Mouse (Mus musculus): ENCODE results near the gene Tnip3. TPM values are rescaled to one million over a fixed set of nuclear protein-coding genes. Genes with fewer than 3 reads are reported as not detected.

Tnip3 gene
- polyA plus RNA-seq, 1 experiment, result 0.30 TPM

DNA sequence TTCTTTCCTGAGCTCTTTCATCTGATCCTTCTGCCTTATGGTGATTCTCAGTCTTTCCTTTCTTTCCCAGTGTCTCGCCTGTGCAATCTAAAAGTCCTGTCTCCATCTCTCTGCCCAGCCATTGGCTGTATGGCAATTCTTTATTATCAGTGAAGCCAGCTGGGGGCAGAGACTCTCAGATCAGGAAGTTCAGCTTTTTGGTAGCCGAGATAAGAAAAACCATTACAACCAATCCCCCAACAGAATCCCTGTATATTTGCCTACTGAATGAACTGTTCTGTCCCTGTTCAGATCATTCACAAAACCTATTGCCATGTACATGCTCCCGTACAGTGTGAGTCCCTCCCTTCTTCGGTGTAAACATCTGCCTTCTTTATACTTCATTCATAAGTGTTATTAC, 57.9 kb downstream of the Tnip3 start:
- no peak for DNase-seq (ENCODE audit: extremely low spot score in 1 of 2, low spot score in 1 of 2)

DNA sequence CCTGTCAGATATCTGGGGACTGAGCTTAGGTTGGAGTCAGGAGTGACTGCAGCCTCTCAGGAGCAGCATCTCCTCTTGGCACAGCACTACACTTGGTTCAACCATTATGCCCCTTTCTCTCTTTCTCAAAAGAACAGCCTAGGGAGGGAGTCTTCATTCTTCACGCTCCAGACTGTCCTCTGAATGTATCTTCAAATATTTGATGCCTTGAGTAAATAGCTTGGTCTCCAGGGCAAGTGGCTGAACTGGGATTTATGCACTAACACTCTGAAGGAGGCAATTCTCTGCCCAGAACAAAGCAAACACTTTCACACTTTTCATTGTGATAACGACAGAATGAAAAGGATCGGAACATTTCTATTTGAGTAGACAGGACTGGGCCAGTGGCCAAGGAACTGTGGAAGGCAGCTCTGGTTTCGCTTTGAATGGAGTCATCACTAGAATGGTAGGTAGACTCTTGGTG, 59.8 kb downstream of the Tnip3 start:
- peak; percentile 64 to 77 for DNase-seq (ENCODE audit: extremely low spot score in 1 of 2, low spot score in 1 of 2)

DNA sequence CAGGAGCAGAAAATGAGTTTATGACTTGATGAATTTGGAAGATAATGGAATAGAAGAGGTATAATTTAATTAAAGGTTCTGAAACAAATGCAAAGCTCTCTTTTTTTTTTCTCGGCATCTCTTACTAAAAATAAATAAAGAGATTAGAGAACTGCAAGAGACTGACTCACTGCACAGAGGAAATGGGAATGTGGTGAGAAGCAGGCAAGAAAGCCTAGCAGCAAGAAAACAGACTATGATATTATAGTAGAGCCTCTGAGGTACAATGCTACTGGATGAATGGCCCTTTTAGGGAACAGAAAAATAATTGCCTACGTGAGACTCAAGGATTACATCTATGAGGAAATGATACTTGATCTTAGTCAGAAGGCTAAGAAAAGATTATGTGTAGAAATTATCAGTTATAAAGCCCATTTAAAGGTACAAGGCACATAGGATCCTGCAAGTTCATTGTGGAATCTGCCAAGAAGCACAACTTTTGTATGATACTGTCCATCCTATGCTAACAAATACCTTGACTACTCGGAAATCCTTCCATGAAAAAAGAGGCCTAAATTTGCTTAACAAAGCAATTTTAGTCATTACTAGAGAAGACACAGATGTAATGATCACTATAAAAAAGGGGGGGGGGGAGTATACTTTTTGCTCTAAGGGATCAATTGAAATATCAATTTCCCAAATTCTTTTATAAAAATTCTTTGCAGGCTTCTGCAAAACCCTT, 60.4 kb downstream of the Tnip3 start:
- peak in 1 of 2 experiments; percentile 12 for DNase-seq (ENCODE audit: extremely low spot score in 1 of 2, low spot score in 1 of 2)

DNA sequence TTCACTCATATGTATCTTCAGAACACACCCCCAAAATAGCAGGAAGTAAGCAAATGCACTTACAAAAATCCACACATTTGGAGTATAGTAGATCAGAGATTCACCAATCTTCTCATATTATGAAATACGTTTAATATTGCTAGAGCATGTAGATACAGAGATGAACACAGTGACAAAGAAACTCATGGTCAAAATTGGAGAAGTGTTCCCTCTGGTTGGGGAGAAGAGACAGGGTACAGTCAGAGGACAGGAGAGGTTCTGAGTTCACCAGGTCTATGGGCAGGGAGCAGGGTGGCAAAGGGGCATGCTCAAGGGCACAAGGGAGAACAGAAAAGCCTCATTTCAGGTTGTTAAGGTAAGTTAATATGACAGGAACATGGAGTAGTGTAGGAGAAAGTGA, 63.7 kb downstream of the Tnip3 start:
- DNase-seq (ENCODE audit: extremely low spot score in 1 of 2, low spot score in 1 of 2), result no peak

DNA sequence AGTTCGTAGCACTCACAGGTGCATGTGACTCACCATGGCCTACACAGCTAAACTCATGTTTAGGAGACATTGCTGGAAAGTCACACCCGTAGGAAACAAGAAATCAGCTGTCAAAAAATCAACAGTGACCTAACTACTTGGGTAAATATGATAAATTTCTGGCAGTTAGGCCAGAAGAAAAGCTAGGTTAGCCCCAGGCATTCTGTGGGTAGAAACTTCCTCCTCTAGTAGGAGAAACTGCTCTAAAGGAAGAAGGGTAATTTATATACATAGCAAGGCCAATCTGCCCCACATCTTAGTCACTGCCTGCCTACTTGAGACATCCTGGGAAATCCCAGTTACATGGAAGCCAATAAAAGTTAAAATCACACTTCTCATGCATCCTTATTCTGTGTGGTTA, 64.9 kb downstream of the Tnip3 start:
- DNase-seq (ENCODE audit: extremely low spot score in 1 of 2, low spot score in 1 of 2), result peak in 1 of 2 experiments; percentile 17

DNA sequence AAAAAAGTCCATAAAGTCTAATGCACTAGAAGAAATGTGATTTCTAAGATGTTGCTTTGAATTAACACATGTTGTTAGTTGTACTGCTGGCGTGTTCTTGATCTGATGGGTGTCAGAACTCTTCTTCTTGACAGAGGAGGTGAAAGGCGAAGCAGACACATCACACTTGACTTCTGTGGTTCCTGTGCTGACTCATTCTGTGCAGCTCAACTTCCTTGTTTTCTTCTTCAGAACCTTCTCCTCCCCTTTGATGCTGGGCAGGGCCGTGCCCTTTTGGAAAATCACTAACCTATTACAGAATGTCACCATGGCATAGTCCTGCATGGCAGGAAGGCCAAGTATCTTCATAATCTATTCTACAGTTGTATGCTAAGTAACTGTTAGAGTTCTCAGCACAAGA, 69.1 kb downstream of the Tnip3 start:
- DNase-seq (ENCODE audit: extremely low spot score in 1 of 2, low spot score in 1 of 2), result no peak

DNA sequence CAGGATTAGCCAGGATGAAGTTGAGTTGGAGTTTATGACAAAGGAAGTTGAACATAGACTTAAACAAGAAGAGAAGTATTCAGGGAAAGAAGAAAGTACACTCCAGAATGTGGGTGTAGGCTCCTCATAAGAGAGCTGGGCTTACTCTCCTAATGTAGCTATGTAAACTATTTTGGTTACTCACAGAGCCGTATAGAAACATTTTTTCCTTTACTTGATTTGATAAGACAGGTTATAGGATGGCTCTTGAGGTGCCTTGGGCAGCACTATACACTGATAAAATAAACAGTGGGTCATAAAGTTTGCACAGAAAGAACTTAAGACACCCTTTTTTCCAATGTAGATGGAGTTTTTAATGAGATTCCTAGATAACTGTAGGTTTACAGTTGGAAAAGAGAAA, 70.3 kb downstream of the Tnip3 start:
- no peak for DNase-seq (ENCODE audit: extremely low spot score in 1 of 2, low spot score in 1 of 2)

DNA sequence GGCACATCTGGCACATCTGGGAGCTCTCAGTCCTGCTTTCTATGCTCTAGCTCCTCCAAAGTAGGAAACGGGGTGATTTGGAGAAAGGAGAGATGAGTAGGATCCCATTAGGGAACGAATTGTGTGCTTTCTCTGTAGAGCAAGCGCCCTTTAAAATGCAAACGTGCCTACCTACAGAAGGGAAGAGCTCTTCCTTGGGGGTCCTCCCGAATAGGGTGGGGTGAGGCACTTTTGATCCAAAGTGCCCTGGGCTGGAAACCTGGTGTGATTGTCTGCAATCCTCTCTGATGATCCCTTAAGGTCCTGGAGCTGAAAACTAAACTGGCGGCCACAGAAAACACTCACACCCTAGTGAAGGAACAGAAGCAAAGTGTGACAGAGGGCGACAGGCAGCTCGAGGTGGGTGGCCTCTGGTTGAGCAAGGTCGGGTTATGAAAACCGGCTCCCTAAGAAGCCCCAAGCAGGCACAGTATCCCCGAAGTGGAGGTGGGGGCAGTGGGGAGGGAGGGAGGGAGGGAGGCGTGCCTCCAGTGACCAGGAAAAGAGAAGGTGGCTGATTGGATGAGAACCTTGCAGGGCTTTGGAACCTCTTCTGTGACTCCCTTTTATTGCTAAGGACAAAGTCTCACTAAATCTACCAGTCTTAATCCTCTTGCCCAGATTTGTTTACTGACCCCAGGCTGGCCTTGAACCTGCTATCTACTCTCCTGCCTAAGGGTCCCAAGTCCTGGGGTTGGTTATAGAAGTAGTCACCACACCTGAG, 72.1 kb downstream of the Tnip3 start:
- no peak for DNase-seq (ENCODE audit: extremely low spot score in 1 of 2, low spot score in 1 of 2)

DNA sequence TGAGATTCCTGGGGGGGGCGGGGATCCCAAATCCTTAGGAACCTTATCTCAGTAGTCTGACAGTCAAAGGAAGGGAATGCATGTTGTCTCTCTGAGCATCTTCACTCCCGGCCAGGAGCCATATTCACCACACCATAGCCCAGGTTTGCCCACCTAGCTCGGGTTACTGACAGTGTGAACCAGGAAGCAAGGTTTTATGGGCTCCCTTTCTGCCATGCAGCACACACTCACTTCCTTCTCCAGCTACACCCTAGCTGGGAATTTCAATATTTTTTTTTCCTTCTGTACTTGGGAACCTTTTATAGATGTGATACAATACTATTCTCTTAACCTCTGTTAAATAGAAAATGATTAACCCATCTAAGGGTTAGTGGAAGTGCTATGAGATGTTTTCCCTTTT, 73.4 kb downstream of the Tnip3 start:
- DNase-seq (ENCODE audit: extremely low spot score in 1 of 2, low spot score in 1 of 2), result no peak

DNA sequence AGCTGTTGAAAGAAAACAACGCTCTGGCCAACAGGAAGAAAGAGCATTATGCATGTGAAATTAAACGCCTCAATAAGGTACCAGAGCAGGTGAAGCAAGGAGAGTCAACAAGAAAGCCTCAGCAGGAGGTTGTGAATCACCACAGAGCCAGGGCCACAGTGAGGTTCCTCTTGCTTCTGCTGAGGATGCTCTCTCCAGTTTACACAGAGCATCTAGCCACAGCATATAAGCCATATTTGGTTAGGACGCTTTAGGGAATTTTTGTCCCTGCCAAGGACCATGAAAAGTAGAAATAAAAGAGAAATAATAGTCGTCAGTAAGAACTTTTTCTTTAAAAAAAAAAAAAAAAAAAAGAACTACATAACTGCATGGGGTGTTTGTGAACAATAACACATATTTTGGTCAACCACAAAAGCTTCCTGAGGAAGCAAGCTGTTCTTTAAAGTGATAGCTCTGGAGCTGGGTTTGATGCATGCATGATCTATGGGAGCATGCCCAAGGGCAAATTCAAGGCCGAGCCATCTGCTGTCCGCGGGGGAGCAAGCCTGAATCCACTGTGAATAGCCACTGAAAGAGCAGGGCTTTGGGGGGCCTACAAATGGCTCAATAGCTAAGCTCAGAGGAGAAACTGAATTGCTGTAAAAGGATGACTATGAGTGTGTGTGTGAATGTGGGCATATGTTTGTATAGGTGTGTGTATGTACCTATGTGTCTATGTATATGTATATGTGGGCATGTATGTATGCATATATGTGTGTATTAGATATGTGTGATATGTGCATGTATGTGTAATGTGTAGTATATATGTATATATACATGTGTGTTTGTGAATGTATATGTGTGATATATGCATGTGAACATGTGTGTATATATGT, 75.0 kb downstream of the Tnip3 start:
- DNase-seq (ENCODE audit: extremely low spot score in 1 of 2, low spot score in 1 of 2), result no peak

DNA sequence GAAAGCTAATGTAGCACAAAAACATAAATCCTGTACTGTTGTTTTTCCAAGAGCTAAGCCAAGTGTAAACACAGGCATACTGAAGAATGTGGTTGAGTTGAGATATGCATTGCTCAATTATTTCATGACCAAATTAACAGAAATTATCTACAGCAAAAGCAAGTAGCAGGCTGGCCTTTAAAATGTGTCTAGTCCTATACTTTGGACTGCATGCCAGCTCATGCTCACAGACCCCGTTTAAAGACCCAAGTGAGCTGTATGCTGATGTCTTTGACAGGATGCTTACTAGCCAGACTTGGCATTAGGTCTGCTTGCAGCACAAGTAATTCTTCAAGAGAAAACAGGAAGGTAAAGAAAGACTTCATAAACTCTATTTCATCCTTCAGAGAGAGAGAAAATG, 75.8 kb downstream of the Tnip3 start:
- no peak for DNase-seq (ENCODE audit: extremely low spot score in 1 of 2, low spot score in 1 of 2)

DNA sequence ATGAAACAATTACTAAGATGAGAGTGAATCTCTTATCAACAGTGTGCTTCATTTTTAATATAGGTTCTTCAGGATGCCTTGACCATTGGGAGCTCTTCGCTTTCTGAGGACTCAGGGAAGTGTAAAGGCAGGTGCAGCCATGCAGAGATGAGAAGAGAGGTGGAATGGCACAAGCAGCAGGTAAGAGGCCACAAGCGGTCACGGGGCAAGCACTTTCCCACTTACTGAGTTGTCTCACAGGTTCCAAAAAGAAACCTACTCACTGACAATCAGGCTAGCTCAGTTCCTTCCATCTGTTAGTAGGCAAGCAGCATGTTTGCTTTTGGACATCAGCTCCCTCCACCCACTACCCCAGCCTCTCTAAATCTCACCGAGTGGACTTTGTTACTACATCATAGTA, 80.7 kb downstream of the Tnip3 start:
- no peak for DNase-seq (ENCODE audit: extremely low spot score in 1 of 2, low spot score in 1 of 2)

DNA sequence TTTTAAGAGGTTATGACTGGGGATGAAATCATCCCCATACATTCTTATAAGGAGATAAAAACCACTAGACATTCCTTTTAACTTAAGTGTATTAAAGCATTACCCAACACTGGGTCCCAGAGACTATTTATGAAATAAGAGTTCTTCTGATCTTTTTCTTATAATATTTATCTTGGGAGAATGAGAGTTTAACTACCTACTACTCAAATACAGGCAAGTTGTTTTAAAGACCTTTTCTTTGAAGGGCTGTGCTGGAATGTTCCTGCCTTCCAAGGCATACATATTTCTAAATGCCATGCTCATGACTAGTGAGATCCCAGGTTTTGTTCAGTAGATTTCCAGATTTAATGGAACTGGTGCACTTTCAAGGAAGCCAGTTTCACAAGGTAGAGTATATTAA, 81.8 kb downstream of the Tnip3 start:
- DNase-seq (ENCODE audit: extremely low spot score in 1 of 2, low spot score in 1 of 2), result no peak

DNA sequence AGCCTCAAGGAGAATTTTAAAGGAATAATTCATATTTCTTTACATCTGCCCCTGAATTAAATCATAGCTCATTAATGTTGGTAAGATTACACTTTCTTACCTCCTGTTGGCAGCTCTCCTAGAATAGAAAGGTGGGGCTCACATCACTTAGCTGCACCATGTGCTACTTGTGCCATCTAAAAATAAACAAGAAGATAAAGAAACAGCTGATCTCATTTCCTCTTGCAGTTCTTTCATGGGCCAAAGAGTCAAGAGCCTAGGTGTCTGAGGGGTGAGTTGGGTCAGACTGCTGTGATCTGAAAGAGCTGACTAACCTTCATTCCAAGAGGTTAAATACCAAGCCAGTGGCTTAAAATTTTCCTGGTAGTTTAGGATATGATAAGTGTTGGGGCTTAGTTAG, 86.7 kb downstream of the Tnip3 start:
- DNase-seq (ENCODE audit: extremely low spot score in 1 of 2, low spot score in 1 of 2), result no peak

DNA sequence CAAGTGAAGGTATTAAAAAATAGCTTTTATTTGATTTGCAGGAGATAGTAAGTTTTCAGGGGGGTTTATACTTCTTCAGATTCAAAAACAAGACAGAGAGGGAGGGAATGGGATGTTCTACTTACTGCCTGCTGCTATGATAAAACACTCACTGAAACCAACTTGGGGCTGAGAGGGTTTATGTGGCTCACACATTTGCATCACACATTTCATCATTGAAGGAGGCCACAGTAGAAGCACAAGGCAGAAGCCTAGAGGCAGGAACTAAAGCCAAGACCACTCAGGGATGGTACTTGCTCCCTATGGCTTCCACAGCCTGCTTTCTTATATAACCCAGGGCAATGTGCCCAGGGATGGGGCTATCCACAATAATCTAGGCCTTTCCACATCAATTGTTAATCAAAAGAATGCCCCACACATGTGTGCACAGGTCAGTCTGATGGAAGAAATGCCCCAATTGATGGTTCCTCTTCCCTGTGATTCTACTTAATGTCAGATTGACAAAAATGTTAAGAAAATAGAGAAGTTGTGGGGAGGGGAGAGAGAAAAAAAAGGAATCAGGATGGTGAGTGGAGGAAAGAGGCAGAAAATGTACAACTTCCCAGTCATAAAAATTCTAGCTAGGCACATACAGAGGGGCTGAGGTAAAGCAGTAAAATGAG, 88.9 kb downstream of the Tnip3 start:
- DNase-seq (ENCODE audit: extremely low spot score in 1 of 2, low spot score in 1 of 2), result no peak

DNA sequence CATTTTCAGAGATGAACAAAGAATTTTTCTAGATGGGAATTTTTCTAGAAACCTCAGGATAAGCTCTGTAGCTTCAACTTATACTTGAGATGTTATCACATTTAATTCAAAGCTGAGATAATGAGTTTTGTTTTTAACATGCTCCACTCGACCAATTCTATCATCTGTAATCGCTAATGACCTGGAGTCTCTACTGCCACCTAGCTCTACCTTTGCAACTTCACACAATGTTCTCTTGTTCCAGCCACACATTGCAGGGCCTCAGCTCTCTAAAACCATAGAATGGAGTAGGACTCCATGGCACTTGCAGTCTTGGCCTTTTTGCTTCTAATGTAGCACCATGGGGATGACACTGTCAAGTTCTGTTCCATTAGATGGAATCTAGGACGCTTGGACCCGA, 90.5 kb downstream of the Tnip3 start:
- DNase-seq (ENCODE audit: extremely low spot score in 1 of 2, low spot score in 1 of 2), result no peak

DNA sequence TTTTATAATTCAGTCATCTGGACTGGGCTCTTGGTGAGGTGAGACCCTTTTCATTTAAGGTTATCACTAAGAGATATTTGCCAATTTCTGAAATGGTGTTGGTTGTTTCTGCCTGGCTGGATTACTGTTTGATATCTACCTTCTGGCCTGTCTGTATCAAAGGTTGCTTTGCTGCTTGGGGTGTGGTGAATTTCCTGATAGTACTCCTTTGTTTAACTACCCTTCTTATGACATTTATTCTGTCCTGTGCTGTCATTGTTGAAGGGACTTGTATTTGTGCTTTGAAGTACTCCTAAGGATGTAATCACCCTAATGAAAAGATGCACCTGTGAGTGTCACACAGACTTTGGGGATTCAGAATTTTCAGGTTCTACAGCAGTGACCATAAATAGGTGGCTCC, 96.1 kb downstream of the Tnip3 start:
- DNase-seq (ENCODE audit: extremely low spot score in 1 of 2, low spot score in 1 of 2), result no peak

DNA sequence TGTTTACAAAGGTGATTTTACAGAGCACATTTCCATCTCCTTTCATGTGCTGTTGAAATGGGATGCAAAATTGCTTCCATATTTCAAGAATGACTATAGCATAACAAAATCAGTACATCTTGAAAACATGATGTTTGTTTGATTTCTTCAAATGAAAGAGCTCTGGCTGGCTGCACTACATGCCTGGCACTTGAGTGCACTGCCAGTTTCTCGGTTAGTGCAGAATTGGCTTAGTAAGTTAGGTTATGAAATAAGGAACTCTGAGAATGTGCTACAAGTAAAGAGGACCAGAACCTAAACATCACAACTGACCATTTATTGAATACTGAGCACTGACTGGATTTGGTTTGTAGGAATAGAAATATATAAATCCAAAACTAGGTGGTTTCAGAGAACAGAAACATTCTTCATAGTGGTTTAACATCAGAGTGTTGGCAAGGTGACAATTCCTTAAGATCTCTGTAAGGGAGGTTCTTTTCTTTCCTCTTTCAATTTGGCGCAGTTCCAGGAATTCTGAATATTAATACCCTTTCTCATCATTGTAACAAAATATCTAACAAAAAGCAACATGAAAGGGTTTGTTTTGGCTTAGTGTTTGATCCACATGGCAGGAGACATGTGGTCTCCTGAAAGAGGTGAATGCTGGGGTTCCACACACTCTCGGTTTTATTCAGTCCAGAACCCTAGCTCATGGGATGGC, 98.1 kb downstream of the Tnip3 start:
- no peak for DNase-seq (ENCODE audit: extremely low spot score in 1 of 2, low spot score in 1 of 2)

DNA sequence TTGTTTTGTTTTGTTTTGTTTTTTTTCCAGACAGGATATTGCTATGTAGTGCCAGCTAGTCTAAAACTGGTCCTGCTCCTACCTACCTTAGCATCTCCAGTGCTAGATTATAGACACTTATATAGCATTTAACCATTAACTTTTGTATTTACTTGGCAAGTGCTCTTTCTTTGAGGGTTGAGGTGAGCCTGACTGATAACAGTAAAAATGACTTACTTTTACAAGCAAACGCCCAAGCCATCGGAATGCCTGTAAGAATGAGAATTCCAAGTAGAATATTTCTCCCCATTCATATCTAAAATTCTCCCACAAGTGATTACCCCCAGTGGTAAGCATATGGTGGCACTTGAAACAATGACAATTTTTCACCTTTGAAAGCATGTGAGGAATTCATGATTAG, 105.5 kb downstream of the Tnip3 start:
- no peak for DNase-seq (ENCODE audit: extremely low spot score in 1 of 2, low spot score in 1 of 2)

DNA sequence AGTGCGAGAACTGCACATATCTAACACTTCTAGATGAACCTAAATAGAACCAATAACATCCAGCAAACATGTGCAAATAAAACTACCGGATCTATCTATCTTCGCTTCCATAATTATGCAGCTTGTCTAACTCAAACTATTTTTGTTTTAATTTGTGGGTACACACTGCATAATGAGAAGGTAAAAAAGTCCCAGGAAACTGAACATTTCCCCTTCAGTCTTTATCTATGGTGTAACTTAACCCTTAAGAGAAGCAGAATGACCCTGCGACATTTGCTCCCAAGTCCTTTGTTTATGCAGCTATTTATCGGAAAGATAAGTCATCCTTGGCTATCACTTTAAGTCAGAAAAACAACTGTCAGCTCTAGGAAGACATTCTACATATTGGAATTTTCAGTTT, 107.1 kb downstream of the Tnip3 start:
- DNase-seq (ENCODE audit: extremely low spot score in 1 of 2, low spot score in 1 of 2), result no peak

All from frontal cortex, adult 2 months (tissue).